Mouse (Mus musculus) heart, adult 8-10 months (tissue): ENCODE data around the gene Astn2. TPM values are rescaled to one million over a fixed set of nuclear protein-coding genes. Genes with fewer than 3 reads are reported as not detected.

Source experiments
- DNase-seq: peaks from one replicate; pipeline ENCODE4 v3.0.0; 2022; ENCODE audit warnings: low spot score
- total RNA-seq, 4 experiments: library from RNA; stranded (reverse); gene quantifications; 2 replicates each; pipeline ENCODE4 v1.2.4; 2022

Astn2 gene
- total RNA-seq, 4 experiments from 2014 or later = 0.56 to 1.0 (median 0.88) TPM

GRCm38 (mm10) chr4:65423068-65423625 lies 981.3 kb downstream of the Astn2 start:
- DNase-seq = no peak

- DNase-seq = no peak
Observed at GRCm38 (mm10) chr4:65421272-65421671, 983.1 kb downstream of the Astn2 start.

DNA sequence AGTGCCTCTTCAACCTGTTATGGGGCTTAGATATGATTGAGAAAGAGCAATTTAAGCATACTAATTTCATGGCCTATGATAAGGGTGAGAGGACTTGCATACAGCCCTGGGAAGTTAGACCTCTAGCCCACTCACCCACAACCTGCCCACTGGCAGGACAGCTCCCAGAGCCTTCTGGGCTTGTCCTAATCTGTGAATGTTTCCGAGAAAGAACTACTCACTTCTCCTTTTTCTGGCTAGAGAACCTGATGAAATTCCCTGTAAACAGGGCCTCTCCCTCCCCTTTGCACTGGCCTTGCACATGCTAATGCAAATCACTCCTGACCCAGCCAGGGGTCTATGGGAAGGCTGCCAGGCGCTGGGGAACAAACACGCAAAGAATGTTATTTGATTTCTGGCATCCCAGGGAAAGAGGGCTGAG lies 983.9 kb downstream of the Astn2 start:
- no peak for DNase-seq

DNA sequence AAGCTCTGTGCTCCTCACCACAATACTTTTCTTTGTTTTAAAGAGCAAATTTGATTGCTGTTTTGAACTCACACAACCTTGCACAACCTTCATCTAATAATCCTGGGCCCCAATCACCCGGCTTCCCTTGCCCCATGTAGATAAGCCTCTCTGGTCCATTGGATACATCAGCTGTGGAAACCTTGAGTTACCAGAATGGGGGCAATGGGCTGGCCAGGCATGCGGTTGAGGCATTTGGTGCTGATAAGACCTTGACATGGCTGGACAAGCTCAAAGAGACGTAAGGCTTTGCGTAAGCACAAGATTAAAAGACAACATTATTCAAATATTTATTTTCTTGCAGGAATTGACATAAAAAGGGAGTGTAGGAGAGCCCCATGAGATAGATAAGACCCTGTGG lies 988.9 kb downstream of the Astn2 start:
- DNase-seq = no peak

DNA sequence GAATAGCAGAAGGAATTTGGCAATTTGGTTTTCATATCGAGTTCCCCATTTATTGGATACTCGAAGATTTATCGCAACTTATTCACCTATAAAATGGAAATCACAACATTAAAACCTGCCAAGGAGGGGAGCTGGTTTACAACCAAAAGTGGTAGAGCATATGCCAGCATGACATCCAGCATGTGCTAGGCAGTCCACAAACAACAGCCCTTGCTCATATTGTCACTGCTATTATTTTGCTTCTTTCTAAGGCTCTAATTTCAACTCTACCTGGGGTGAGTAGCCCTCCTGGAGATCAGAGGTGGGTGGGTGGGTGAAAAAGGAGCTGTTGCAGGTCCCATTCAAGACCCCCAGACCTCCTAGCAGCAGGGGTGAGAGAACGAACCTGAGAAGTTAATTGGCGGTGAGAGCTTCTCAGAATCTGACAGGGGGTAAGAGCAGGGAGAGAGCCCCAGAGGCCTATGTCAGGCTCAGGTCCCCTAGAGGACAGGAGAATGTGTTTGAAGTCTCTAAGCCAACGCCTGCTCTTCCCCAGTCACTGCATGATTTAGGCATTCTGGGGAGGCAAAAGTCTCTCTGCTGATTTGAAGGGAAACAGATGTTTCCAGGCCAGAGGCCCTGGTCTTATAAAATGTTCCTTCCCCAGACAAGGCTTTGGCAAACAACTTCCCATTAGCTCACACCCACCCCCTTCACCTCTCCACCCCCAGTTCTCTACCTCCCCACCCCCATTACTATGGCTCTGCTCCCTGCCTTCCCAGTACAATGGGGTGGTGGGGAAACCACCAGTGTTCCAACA lies 1001.4 kb downstream of the Astn2 start:
- DNase-seq = peak; percentile 7

GRCm38 (mm10) chr4:65402286-65402685 lies 1002.1 kb downstream of the Astn2 start:
- no peak for DNase-seq

DNA sequence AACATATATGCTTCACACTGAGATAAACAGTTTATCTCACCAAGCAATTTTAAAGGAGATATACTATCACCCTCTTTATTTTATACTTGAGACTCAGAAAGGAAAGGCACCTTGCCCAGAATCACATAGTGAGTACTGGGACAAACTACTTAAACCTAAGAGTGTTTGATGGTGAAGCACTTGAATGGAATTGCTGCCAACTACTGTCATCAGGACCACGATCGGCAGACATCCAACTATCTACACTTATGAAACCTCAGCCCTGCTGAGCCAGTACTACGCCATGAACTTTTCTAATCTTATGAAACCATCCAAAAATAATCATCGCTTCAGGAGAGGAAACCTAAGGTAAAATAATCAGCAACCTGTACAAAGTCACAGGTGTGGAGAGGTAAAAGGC lies 1005.0 kb downstream of the Astn2 start:
- DNase-seq = no peak

GRCm38 (mm10) chr4:65396806-65397205 lies 1007.6 kb downstream of the Astn2 start:
- no peak for DNase-seq

DNA sequence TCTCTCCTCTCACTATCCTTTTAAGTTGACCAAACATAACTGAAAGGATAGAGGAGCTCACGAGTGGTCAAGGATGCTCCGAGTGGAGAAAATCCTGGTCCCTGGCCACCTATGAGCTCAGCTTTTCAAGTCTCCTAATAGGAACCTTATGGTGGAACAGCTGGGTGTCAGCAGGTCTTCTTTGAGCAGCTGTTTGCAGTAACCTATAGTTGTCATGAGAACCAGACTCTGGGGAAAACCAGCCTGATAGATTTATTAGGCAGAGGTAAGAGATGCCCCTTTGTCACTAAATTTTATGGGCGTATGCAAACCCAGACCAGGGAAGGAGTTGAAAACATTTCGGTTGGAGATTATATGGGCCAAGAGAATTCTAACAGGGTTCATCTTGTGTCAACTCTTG lies 1013.4 kb downstream of the Astn2 start:
- DNase-seq = no peak

- no peak for DNase-seq
Observed at GRCm38 (mm10) chr4:65383070-65383469, 1021.3 kb downstream of the Astn2 start.

DNA sequence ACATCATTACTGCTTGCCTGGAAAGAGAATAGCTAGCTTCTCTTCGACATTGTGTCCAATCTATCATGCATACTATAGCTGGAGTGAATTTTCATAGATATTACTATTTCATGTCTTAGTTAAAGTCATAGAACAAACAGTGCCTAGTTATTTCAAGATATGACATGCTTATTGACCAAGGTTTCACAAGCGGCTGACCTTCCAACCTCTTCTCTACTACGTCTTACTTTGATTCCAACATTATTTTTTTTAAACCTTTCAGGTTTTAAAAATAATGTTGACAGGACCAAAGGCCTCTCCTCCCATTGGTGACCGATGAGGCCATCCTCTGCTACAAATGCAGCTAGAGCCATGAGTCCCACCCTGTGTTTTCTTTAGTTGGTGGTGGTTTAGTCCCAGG lies 1025.0 kb downstream of the Astn2 start:
- no peak for DNase-seq

- no peak for DNase-seq
Observed at GRCm38 (mm10) chr4:65376571-65376970, 1027.8 kb downstream of the Astn2 start.

DNA sequence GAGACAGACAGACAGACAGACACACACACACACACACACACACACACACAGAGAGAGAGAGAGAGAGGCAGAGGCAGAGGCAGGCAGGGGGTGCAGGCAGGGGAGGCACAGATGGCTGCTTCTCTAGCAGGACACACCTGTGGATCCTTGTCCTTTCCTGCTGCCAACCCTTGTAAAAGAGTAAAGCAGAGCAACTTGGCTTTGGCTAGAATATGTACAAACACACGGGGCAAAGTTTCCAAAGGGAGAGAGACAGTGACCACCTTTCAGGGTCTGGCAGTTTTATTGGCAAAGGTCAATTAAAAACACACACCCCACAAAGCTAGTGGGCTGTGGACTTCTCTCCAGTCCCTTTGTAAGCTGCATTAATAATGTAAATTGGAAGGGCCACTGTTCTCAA lies 1030.6 kb downstream of the Astn2 start:
- DNase-seq = no peak

- peak; percentile 21 for DNase-seq
Observed at GRCm38 (mm10) chr4:65372731-65373130, 1031.7 kb downstream of the Astn2 start.

DNA sequence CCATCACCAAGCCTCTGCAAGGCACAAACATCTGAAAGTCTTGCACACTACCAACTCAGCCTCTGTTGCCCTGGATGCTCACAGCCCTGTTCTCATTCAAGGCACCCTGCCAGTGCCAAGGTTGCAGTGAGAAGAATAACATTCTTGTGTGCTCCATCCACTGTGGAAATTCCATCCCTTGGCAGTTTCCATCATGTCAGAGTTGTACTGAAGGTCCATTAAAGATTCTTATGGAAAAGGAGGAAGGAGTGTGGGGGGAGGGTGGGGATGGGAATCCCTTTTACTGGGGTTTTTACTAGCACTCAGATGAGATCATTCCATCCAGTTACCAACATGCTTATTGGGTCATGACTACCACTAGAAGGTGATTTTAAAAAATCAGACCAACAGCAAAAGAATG lies 1037.3 kb downstream of the Astn2 start:
- no peak for DNase-seq

DNA sequence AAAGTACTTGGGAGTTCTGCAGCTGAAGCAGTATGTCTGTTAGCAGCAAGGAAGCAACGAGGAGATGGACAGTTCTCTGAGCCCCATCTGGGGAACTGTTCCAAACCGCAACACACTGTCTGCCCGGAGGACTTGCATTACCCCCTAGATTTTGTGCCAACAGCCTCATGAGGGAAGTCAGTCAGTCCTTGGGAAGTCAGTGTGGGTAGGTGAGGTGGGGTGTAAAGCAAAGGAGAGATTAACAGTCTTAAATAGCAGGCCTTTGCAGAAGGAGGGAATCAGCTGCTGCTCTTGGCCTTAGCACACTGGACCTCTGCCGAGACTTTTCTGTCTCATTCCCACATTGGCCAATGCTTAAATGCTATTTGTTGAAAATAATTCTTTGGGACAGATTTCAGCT lies 1049.8 kb downstream of the Astn2 start:
- no peak for DNase-seq

GRCm38 (mm10) chr4:65350521-65350920 lies 1053.9 kb downstream of the Astn2 start:
- no peak for DNase-seq

- no peak for DNase-seq
Observed at GRCm38 (mm10) chr4:65341766-65342165, 1062.6 kb downstream of the Astn2 start.

GRCm38 (mm10) chr4:65333718-65334117 lies 1070.7 kb downstream of the Astn2 start:
- no peak for DNase-seq
